Mouse (Mus musculus) thymus, postnatal 0 days (tissue): ENCODE measurements around the gene Znhit6. TPM values are rescaled to one million over a fixed set of nuclear protein-coding genes. Genes with fewer than 3 reads are reported as not detected.

Experiments
- polyA plus RNA-seq: library from polyadenylated mRNA; unstranded; fragments of >200 nt; fragmentation: Nextera tagmentation; extraction: Ambion mirVana; gene quantifications from 2 replicates; pipeline ENCODE4 v1.2.1, GENCODE M21; 2015

The Znhit6 gene
- polyA plus RNA-seq, 1 experiment from 2014 or later: 28.9 TPM

Other genes starting within 250 kb of the Znhit6 start
- 5.7 and 8.0 TPM in 2 replicates for gene Ccn1, start 73.8 kb downstream of the Znhit6 start, polyA plus RNA-seq
- gene Ddah1, start 182.5 kb downstream of the Znhit6 start, polyA plus RNA-seq: 2.9 and 3.2 TPM in 2 replicates